Mouse (Mus musculus): ENCODE results near the gene Fam53b.

GRCm38 (mm10) chr7:132753518-132754388 is 59.9 kb downstream of the Fam53b start:
- no peak for TF ChIP-seq CTCF (IDR thresholded peaks at IDR 0.05; ENCODE audit: insufficient read depth, low read length)
- no peak for TF ChIP-seq POLR2A (IDR thresholded peaks at IDR 0.05; ENCODE audit: borderline replicate concordance, extremely low read depth, low read depth, low read length)

Data from lung, adult 2 months (tissue).